Mouse (Mus musculus) embryonic facial prominence, embryonic 13.5 days (tissue): ENCODE measurements around the gene Nlrp9b. TPM values are rescaled to one million over a fixed set of nuclear protein-coding genes. Genes with fewer than 3 reads are reported as not detected.
"Not testable (repeated sequence)": the region's sequence is repeated elsewhere in the genome, so short reads cannot be mapped to it uniquely, and the experiment has no call there.

ENCODE experiments used
- ATAC-seq: fragments of 200-750 bp; cut with Nextera tagmentation; 2 replicates; pipeline ENCODE4 v1.8.0; 2017; ENCODE audit warnings: low read depth; ENCODE audit not compliant: insufficient number of reproducible peaks, insufficient read depth, low FRiP score, low TSS enrichment
- H3K27ac ChIP-seq: fragments of 300-500 bp; sonication (generic); 2 replicates; pipeline ENCODE4 v1.5.1; 2015; ENCODE audit warnings: moderate library complexity, mild to moderate bottlenecking, inconsistent platforms
- H3K27me3 ChIP-seq: fragments of 300-500 bp; sonication (generic); 2 replicates; pipeline ENCODE4 v1.6.1; 2015; ENCODE audit warnings: mild to moderate bottlenecking, inconsistent platforms
- H3K36me3 ChIP-seq: fragments of 300-500 bp; sonication (generic); 2 replicates; pipeline ENCODE4 v1.6.1; 2015; ENCODE audit warnings: mild to moderate bottlenecking, inconsistent platforms
- H3K4me1 ChIP-seq: fragments of 300-500 bp; sonication (generic); 2 replicates; pipeline ENCODE4 v1.6.1; 2015; ENCODE audit warnings: inconsistent platforms
- H3K4me2 ChIP-seq: fragments of 300-500 bp; sonication (generic); 2 replicates; pipeline ENCODE4 v1.6.1; 2015; ENCODE audit warnings: moderate library complexity, mild to moderate bottlenecking, inconsistent platforms
- H3K4me3 ChIP-seq: fragments of 300-500 bp; sonication (generic); 2 replicates; pipeline ENCODE4 v1.5.1; 2015; ENCODE audit warnings: mild to moderate bottlenecking, inconsistent platforms
- H3K9ac ChIP-seq: fragments of 300-500 bp; sonication (generic); 2 replicates; pipeline ENCODE4 v1.6.1; 2015; ENCODE audit warnings: mild to moderate bottlenecking, inconsistent platforms
- H3K9me3 ChIP-seq: fragments of 300-500 bp; sonication (generic); 2 replicates; pipeline ENCODE4 v1.6.1; 2016; ENCODE audit warnings: inconsistent platforms
- WGBS: fragments of 180-500 bp; shearing (Covaris S2); methylation state at CpG from one replicate; pipeline ENCODE4 v1.1.7; 2015; ENCODE audit warnings: mixed read lengths; 5-methylcytosine and 5-hydroxymethylcytosine counted together
- polyA plus RNA-seq: library from polyadenylated mRNA; unstranded; fragments of >200 nt; fragmentation: Nextera tagmentation; extraction: Ambion mirVana; gene quantifications from 2 replicates; pipeline ENCODE4 v1.2.1, GENCODE M21; 2015

Nlrp9b gene
- polyA plus RNA-seq, 1 experiment from 2014 or later = not detected

GRCm38 (mm10) chr7:19964985-19965579, 26.2 kb upstream of the Nlrp9b start, which contains the start of gene Ceacam20:
TSS of gene Ceacam20 (plus strand) at chr7:19965412.
- no peak within 1 kb of the TSS for H3K4me2 ChIP-seq
- 76% methylated on average over 7 of the region's 7 CpGs for WGBS
- no peak for ATAC-seq

GRCm38 (mm10) chr7:19969106-19969505, 22.2 kb upstream of the Nlrp9b start:
- 80% methylated on average over 3 of the region's 3 CpGs for WGBS

More at GRCm38 (mm10) chr7:19964985-19965579, 26.2 kb upstream of the Nlrp9b start, which contains the start of gene Ceacam20:
- Histone ChIP-seq H3K4me3 (no peak within 1 kb of the TSS), H3K9ac (no peak within 1 kb of the TSS), H3K27ac (no peak within 1 kb of the TSS), H3K9me3 (peaks cover 9% of the 10 kb centered on the region; the same call in 1 of the 2 replicates), H3K4me1 (no peaks in the 10 kb centered on the region), H3K27me3 (no peaks in the 10 kb centered on the region), H3K36me3 (no peaks in the 10 kb centered on the region)

DNA sequence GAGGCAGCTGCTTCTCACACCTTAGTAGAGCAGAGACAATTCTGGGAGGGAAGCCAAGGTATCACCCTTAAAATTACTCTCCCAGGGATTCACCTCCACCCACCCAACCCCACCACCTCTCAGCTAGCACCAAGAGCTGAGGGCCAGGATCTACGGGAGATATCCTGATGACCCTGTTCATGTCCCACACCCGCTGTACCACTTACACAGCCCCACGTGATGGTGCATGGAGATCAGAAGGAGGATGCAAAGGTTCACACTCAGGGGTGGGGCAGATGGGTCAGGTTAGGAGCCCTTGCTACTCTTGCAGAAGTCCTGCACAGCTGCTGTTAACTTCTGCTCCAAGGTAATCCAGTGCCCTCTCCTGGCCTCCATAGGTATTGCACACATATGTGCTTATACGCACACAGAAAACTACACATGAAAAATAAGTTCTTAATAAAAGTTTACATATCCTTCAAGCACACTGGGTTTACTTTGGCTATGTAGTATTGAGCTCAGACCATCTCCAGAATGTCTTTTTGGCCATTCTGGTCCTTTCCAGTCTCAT, 21.6 kb upstream of the Nlrp9b start:
- Histone ChIP-seq H3K4me1 (no peaks in the 10 kb centered on the region), H3K36me3 (no peaks in the 10 kb centered on the region), H3K9ac (no peak overlapping the region), H3K4me2 (no peak overlapping the region), H3K9me3 (peaks cover 13% of the 10 kb centered on the region; the same call in 1 of the 2 replicates), H3K27ac (no peak overlapping the region), H3K27me3 (no peaks in the 10 kb centered on the region), H3K4me3 (no peak overlapping the region)
- 91% methylated on average over 4 of the region's 4 CpGs for WGBS
- no peak for ATAC-seq

More at GRCm38 (mm10) chr7:19969106-19969505, 22.2 kb upstream of the Nlrp9b start:
- Histone ChIP-seq H3K36me3 (no peaks in the 10 kb centered on the region), H3K4me1 (no peaks in the 10 kb centered on the region), H3K27ac (no peak overlapping the region), H3K9ac (no peak overlapping the region), H3K4me2 (no peak overlapping the region), H3K4me3 (no peak overlapping the region), H3K27me3 (no peaks in the 10 kb centered on the region), H3K9me3 (peaks cover 13% of the 10 kb centered on the region; the same call in 1 of the 2 replicates)
- ATAC-seq = no peak

DNA sequence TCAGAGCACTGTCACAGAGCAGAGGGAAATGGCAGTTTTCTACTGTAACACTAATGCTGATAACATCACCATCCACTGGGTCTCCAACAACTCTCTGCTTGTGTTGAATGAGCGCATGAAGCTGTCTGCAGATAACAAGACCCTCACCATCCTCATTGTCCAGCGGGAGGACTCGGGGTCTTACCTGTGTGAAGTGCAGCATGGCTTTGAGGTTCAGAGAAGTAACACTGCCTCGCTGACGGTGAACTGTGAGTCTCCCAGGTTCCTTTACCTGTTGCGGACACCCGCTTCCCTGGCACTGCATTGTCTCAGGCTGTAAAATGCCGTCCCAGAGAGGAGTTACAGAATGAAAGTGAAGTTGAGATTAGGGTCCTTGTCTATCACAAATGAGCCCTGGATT, 21.1 kb upstream of the Nlrp9b start:
- Histone ChIP-seq H3K4me2 (no peak overlapping the region), H3K4me3 (no peak overlapping the region), H3K27ac (no peak overlapping the region), H3K9ac (no peak overlapping the region), H3K9me3 (peaks cover 13% of the 10 kb centered on the region; the same call in 1 of the 2 replicates), H3K4me1 (no peaks in the 10 kb centered on the region), H3K36me3 (no peaks in the 10 kb centered on the region), H3K27me3 (no peaks in the 10 kb centered on the region)
- 92% methylated on average over 8 of the region's 8 CpGs for WGBS
- no peak for ATAC-seq

GRCm38 (mm10) chr7:19971516-19971915, 19.7 kb upstream of the Nlrp9b start:
- Histone ChIP-seq H3K27me3 (no peaks in the 10 kb centered on the region), H3K9ac (no peak overlapping the region), H3K36me3 (no peaks in the 10 kb centered on the region), H3K27ac (no peak overlapping the region), H3K4me3 (no peak overlapping the region), H3K4me1 (no peaks in the 10 kb centered on the region), H3K9me3 (peaks cover 13% of the 10 kb centered on the region; the same call in 1 of the 2 replicates), H3K4me2 (no peak overlapping the region)
- 88% methylated on average over 4 of the region's 4 CpGs for WGBS
- no peak for ATAC-seq

DNA sequence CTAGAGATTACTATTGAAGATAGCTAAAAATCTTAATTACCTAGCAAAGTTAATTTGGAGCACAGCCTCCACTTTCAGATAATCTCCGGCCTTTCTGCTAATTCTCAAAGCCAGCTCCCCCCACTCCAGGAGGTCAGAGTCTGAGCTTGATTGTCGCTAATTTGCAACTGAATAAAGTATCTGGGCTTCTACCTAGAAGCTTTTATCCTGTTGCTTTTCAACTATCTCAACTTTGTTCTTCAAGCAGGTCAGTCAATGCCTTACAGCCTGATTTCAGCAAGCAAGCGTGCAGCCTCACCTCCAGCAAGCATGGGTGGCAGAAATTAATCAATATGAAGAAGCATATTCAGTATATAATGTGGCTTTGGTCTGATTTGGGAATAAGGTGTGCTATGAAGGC, 5.5 kb downstream of the Nlrp9b start:
- WGBS = 58% methylated on average over 3 of the region's 3 CpGs
- not testable (repeated sequence) for H3K27me3 ChIP-seq, H3K4me2 ChIP-seq, H3K36me3 ChIP-seq, H3K27ac ChIP-seq, H3K9ac ChIP-seq, H3K4me1 ChIP-seq, H3K4me3 ChIP-seq, ATAC-seq
- H3K9me3 ChIP-seq = peaks cover 11% of the 10 kb centered on the region

DNA sequence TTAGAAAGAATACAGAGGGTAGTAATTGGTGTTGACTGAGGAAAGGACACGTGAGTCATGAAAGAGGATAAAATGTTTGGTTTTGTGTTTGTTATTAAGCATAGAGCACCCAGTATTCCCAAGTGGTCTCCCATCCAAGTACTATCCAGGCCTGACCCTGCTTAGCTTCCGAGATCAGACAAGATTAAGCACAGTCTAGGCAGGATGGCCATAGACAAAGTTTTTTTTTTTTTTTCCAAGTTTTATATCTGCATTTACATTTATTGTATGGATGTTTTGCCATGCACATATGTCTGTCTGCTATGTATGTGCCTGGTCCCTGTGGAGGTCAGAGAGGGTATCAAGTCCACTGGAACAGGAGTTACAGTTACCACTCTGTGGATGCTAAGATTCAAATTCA, 18.7 kb downstream of the Nlrp9b start:
- Histone ChIP-seq H3K4me1 (no peaks in the 10 kb centered on the region), H3K9ac (no peak overlapping the region), H3K27me3 (no peaks in the 10 kb centered on the region), H3K27ac (no peak overlapping the region), H3K9me3 (no peaks in the 10 kb centered on the region), H3K4me2 (no peak overlapping the region), H3K36me3 (no peaks in the 10 kb centered on the region), H3K4me3 (no peak overlapping the region)
- WGBS = 79% methylated on average over 2 of the region's 2 CpGs
- no peak for ATAC-seq

DNA sequence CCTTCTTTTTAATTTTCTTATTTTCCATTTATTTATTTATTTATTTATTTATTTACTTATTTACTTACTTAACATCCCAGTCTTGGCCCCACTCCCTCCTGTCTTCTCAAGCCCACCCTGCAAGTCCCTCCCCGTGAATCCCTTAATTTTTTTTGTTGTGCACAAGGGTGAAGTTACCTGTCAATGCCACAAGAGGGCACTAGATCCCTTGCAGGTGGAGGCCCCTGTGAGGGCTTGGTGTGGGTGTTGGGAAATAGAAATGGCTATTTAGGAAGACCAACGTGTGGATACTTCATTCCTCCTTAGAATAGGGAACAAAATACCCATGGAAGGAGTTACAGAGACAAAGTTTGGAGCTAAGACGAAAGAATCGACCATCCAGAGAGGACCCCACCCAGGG, 72.8 kb downstream of the Nlrp9b start:
- ATAC-seq = not testable (repeated sequence)
- 71% methylated on average over 4 of the region's 4 CpGs for WGBS

DNA sequence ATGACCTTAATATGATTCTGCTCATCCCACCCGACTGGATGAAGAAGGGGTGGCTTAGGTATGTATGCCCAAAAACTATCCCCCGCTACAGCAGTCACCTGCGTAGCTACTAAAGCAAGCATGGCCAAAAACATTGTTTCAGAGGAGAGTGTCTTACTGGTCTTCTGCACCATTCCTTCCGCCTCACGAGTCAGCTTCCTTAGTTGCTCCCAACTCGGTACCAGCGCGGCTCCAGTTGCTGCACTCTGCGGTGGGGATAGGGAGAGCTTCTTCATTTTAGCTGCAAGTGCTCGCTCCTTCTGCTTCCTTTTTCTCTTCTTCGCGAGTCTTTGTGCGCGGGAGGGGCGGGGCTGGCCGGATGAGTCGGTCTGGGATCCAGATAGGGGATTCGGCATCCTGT, 86.9 kb downstream of the Nlrp9b start:
- not testable (repeated sequence) for ATAC-seq, H3K36me3 ChIP-seq, H3K27ac ChIP-seq, H3K9me3 ChIP-seq, H3K4me3 ChIP-seq, H3K4me1 ChIP-seq, H3K9ac ChIP-seq, H3K27me3 ChIP-seq, H3K4me2 ChIP-seq
- 64% methylated on average over 18 of the region's 18 CpGs for WGBS

More for the DNA sequence above, 72.8 kb downstream of the Nlrp9b start:
- not testable (repeated sequence) for H3K9ac ChIP-seq, H3K27ac ChIP-seq, H3K9me3 ChIP-seq, H3K27me3 ChIP-seq, H3K4me2 ChIP-seq, H3K4me3 ChIP-seq, H3K4me1 ChIP-seq, H3K36me3 ChIP-seq

DNA sequence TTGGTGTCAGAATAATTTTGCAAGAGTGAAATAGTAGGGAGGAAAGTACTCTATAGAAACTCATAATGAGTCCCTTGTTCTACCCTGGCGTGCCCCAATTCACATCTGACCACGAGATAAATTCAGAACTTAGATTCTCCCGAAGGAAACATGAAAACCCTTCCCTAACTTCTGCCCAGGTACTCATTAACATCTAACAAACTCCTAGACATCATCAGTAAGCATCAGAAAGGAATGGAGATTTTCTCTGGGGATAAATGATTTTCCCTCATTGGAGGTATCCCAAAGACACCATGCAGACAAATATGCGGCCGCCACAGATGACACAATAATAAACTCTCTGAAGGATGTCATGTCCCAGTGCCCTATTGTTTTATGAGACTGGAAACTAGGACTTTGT, 108.1 kb downstream of the Nlrp9b start, which contains the start of gene Vmn1r91:
Gene Vmn1r91, plus strand, starts transcription at position 301 of the 400 bp plus-strand sequence.
- not testable (repeated sequence) for ATAC-seq, H3K27me3 ChIP-seq, H3K27ac ChIP-seq, H3K4me1 ChIP-seq, H3K9me3 ChIP-seq, H3K4me2 ChIP-seq, H3K4me3 ChIP-seq, H3K36me3 ChIP-seq, H3K9ac ChIP-seq
- WGBS = 84% methylated on average over 5 of the region's 5 CpGs

DNA sequence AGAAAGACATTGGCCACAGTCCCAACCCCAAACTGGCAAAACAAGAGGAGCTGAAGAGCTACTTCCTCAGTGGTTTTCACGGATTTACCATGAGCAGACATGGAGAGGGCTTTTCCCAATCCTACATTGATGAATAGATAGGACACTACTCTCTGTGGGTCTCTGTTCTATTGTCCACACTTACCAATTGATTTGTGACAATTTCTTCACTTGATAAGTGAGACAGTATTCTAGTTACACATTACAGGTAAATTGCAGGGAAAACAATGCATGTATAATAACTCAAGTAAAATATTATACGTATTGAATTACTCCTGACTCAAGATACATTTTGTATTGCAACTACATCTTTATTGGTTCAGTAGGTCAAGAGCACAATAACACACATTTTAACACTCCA, 131.2 kb downstream of the Nlrp9b start, which contains the start of gene Gm16442:
Gene Gm16442, minus strand, starts transcription at position 101 of the 400 bp plus-strand sequence.
- H3K9ac ChIP-seq, H3K4me2 ChIP-seq, H3K27me3 ChIP-seq, ATAC-seq, H3K4me1 ChIP-seq, H3K4me3 ChIP-seq, H3K27ac ChIP-seq, H3K36me3 ChIP-seq, H3K9me3 ChIP-seq: not testable (repeated sequence)
- WGBS = no CpG with 5 or more reads among the region's 2 CpGs
